Comparison of ENCODE assay signal across 8 mouse cellular contexts in the genomic region with DNA sequence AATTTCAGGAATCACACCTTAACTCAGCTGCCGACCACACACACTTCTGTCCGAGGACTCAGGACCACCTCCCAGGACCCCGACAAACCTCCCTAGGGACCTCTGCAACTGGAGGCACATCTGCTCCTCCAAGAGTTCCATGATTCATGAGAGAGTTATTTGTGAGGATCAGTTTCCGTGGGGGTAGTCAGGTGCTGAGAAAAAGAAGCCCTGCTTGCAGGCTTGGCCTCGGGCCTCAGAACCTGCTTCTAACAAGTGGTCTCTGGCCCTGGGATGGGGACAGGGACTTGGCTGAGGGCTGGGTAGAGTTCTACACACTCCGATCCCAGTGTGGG.
DNase-seq lines count a peak whose midpoint lies in the region; ATAC-seq and TF ChIP-seq lines count a peak whose summit lies in the region.

No protein-coding gene starts in this region.

- H3K27me3 ChIP-seq in heart, adult 2 months (ENCODE audit: control insufficient read depth, insufficient read depth, low read length), result no peaks in the 10 kb centered on the region
- H3K27me3 ChIP-seq in spleen, adult 2 months (ENCODE audit: control insufficient read depth, insufficient read depth, low read length), result no peaks in the 10 kb centered on the region
- peaks cover 59% of the 10 kb centered on the region for H3K27me3 ChIP-seq in liver, embryonic 12.5 days (replicated peaks)
- H3K27me3 ChIP-seq in stomach, postnatal 0 days (ENCODE audit: control insufficient read depth, insufficient read depth, low read length), result no peaks in the 10 kb centered on the region

- WGBS in heart, adult 2 months, result 50% methylated on average over 6 of the region's 6 CpGs
- 91% methylated on average over 6 of the region's 6 CpGs for WGBS in spleen, adult 2 months
- WGBS in liver, embryonic 12.5 days (ENCODE audit: insufficient replicate concordance), result 65% methylated on average over 6 of the region's 6 CpGs
- 53% methylated on average over 6 of the region's 6 CpGs for WGBS in stomach, postnatal 0 days

- intact Hi-C loops in heart, adult 2 months (cut with DNase I), result loop anchor here (2.0 to 5.0 kb wide), 4 partner anchors 23 to 97 kb away; partner anchors contain the start of gene Faap20
- intact Hi-C loops in heart, postnatal 36 days (cut with DNase I), result loop anchor here (1.0 to 2.0 kb wide), 3 partner anchors 14 to 71 kb away; no protein-coding TSS in a partner anchor

- no peaks in the 10 kb centered on the region for H3K9me3 ChIP-seq in liver, embryonic 12.5 days (replicated peaks)
- no peaks in the 10 kb centered on the region for H3K9me3 ChIP-seq in stomach, postnatal 0 days (ENCODE audit: control insufficient read depth, low read length)

- TF ChIP-seq CTCF in heart, adult 2 months (IDR thresholded peaks at IDR 0.05), result no peak
- no peak for TF ChIP-seq CTCF in spleen, adult 2 months (IDR thresholded peaks at IDR 0.05; ENCODE audit: extremely low read depth, insufficient read depth, insufficient read length, insufficient replicate concordance)
- TF ChIP-seq CTCF in stomach, postnatal 0 days (IDR thresholded peaks at IDR 0.05; ENCODE audit: low read depth), result no peak

- DNase-seq in heart, adult 2 months, result no peak
- DNase-seq in heart, postnatal 36 days, result no peak
- no peak for DNase-seq in spleen, adult 2 months (ENCODE audit: low read depth in 1 of 2, low spot score in 2 of 2)
- DNase-seq in spleen, postnatal 14 days (ENCODE audit: low spot score in 2 of 2), result no peak
- DNase-seq in stomach, postnatal 0 days (ENCODE audit: low spot score), result no peak
- DNase-seq in adrenal gland, postnatal 4 days (ENCODE audit: low spot score in 2 of 2), result no peak
- DNase-seq in kidney, postnatal 25 days, result no peak

- 0 out of 2 replicates have a peak, but pooled peaks cover 2% of the 10 kb centered on the region for H3K36me3 ChIP-seq in heart, adult 2 months (ENCODE audit: control insufficient read depth, insufficient read depth, low read length)
- no peaks in the 10 kb centered on the region for H3K36me3 ChIP-seq in spleen, adult 2 months (ENCODE audit: control insufficient read depth, insufficient read depth, low read length)
- H3K36me3 ChIP-seq in liver, embryonic 12.5 days, result 0 out of 2 replicates have a peak, but pooled peaks cover 2% of the 10 kb centered on the region
- H3K36me3 ChIP-seq in stomach, postnatal 0 days (ENCODE audit: control insufficient read depth, insufficient read depth, low read length), result peaks cover 3% of the 10 kb centered on the region; the same call in 1 of the 2 replicates

- H3K27ac ChIP-seq in heart, adult 2 months, result peak overlapping the region; percentile 92
- H3K27ac ChIP-seq in spleen, adult 2 months (ENCODE audit: insufficient read depth, low read length), result peak overlapping the region; percentile 61; the same call in 1 of the 2 replicates
- no peak overlapping the region for H3K27ac ChIP-seq in liver, embryonic 12.5 days
- peak overlapping the region; percentile 97 for H3K27ac ChIP-seq in stomach, postnatal 0 days (replicated peaks)

- peak overlapping the region; percentile 24 for H3K9ac ChIP-seq in heart, adult 2 months (ENCODE audit: low read depth, low read length)
- no peak overlapping the region for H3K9ac ChIP-seq in liver, embryonic 12.5 days
- peak overlapping the region; percentile 79; the same call in 1 of the 2 replicates for H3K9ac ChIP-seq in stomach, postnatal 0 days (ENCODE audit: low read length)

- H3K79me2 ChIP-seq in heart, adult 2 months (replicated peaks; ENCODE audit: control insufficient read depth, insufficient read depth, low read length), result no peaks in the 10 kb centered on the region

- TF ChIP-seq EP300 in heart, adult 2 months (IDR thresholded peaks at IDR 0.05; ENCODE audit: insufficient read depth, low read depth, low read length), result no peak
- no peak for TF ChIP-seq EP300 in stomach, postnatal 0 days (optimal IDR thresholded peaks at IDR 0.05)

- peaks cover 27% of the 10 kb centered on the region for H3K4me1 ChIP-seq in heart, adult 2 months (ENCODE audit: control insufficient read depth, insufficient read depth, low read length)
- peaks cover 17% of the 10 kb centered on the region; the same call in 1 of the 2 replicates for H3K4me1 ChIP-seq in spleen, adult 2 months (ENCODE audit: control insufficient read depth, insufficient read depth, insufficient read length)
- H3K4me1 ChIP-seq in liver, embryonic 12.5 days, result peaks cover 38% of the 10 kb centered on the region
- peaks cover 15% of the 10 kb centered on the region for H3K4me1 ChIP-seq in stomach, postnatal 0 days (replicated peaks; ENCODE audit: control insufficient read depth, insufficient read depth)

- H3K4me3 ChIP-seq in heart, adult 2 months, result no peak overlapping the region; the same call in 1 of the 2 replicates
- no peak overlapping the region for H3K4me3 ChIP-seq in spleen, adult 2 months (ENCODE audit: extremely low read depth, insufficient read depth, insufficient read length)
- peak overlapping the region; percentile 50; the same call in 1 of the 2 replicates for H3K4me3 ChIP-seq in liver, embryonic 12.5 days
- 0 out of 2 replicates have a peak overlapping the region, but pooled peaks have one; percentile 49 for H3K4me3 ChIP-seq in stomach, postnatal 0 days (ENCODE audit: low read depth, low read length)

- no peak for ATAC-seq in liver, embryonic 12.5 days
- ATAC-seq in stomach, postnatal 0 days (ENCODE audit: low FRiP score, low TSS enrichment), result no peak

- no peak for TF ChIP-seq POLR2A in heart, adult 2 months (IDR thresholded peaks at IDR 0.05; ENCODE audit: insufficient read depth, low read depth, low read length)
- no peak for TF ChIP-seq POLR2A in spleen, adult 2 months (IDR thresholded peaks at IDR 0.05; ENCODE audit: low read depth, low read length)

- H3K4me2 ChIP-seq in liver, embryonic 12.5 days, result peak overlapping the region; percentile 79
- H3K4me2 ChIP-seq in stomach, postnatal 0 days (replicated peaks; ENCODE audit: low read depth), result peak overlapping the region; percentile 75

Comparison
In these comparisons a context has a peak if more than half of its experiments do, and no peak if none do; other contexts are left out.
1. H3K4me3 ChIP-seq: peak in liver, embryonic 12.5 days (single experiment) and stomach, postnatal 0 days (single experiment); none in heart, adult 2 months (single experiment) and spleen, adult 2 months (single experiment).